Mouse (Mus musculus): ENCODE results near the gene Emc7. TPM values are rescaled to one million over a fixed set of nuclear protein-coding genes. Genes with fewer than 3 reads are reported as not detected.
"Not testable (repeated sequence)": the region's sequence is repeated elsewhere in the genome, so short reads cannot be mapped to it uniquely, and the experiment has no call there.

Gene Emc7
- polyA plus RNA-seq, 1 experiment from 2014 or later: 10.2 TPM

GRCm38 (mm10) chr2:112437589-112437988 lies 17.2 kb upstream of the Emc7 start:
- Histone ChIP-seq H3K4me1 (ENCODE audit: control insufficient read depth, insufficient read depth, low read length) (no peaks in the 10 kb centered on the region), H3K4me3 (ENCODE audit: low read depth, low read length) (no peak overlapping the region), H3K27ac (replicated peaks; ENCODE audit: low read depth, low read length) (no peak overlapping the region), H3K9ac (ENCODE audit: low read length) (no peak overlapping the region), H3K27me3 (ENCODE audit: control insufficient read depth, insufficient read depth, low read length) (no peaks in the 10 kb centered on the region), H3K9me3 (ENCODE audit: control insufficient read depth, low read length) (no peaks in the 10 kb centered on the region), H3K4me2 (ENCODE audit: low read depth, severe bottlenecking) (no peak overlapping the region), H3K36me3 (ENCODE audit: control insufficient read depth, insufficient read depth, low read length) (no peaks in the 10 kb centered on the region)
- ATAC-seq (ENCODE audit: insufficient number of reproducible peaks, low FRiP score, low TSS enrichment, low read depth) (no peak), DNase-seq (ENCODE audit: low spot score) (no peak)
- 86% methylated on average over 2 of the region's 2 CpGs for WGBS

- no peak for ATAC-seq (ENCODE audit: insufficient number of reproducible peaks, low FRiP score, low TSS enrichment, low read depth)
- WGBS: 66% methylated on average over 2 of the region's 2 CpGs
- Histone ChIP-seq H3K4me1 (ENCODE audit: control insufficient read depth, insufficient read depth, low read length) (no peaks in the 10 kb centered on the region), H3K27me3 (ENCODE audit: control insufficient read depth, insufficient read depth, low read length) (no peaks in the 10 kb centered on the region), H3K4me2 (ENCODE audit: low read depth, severe bottlenecking) (no peak overlapping the region), H3K27ac (replicated peaks; ENCODE audit: low read depth, low read length) (no peak overlapping the region), H3K9ac (ENCODE audit: low read length) (no peak overlapping the region), H3K36me3 (ENCODE audit: control insufficient read depth, insufficient read depth, low read length) (no peaks in the 10 kb centered on the region), H3K9me3 (ENCODE audit: control insufficient read depth, low read length) (no peaks in the 10 kb centered on the region), H3K4me3 (ENCODE audit: low read depth, low read length) (no peak overlapping the region)
- no peak for DNase-seq (ENCODE audit: low spot score)
These were observed 11.3 kb upstream of the Emc7 start for GRCm38 (mm10) chr2:112443491-112443890.

- Histone ChIP-seq H3K27me3 (ENCODE audit: control insufficient read depth, insufficient read depth, low read length) (no peaks in the 10 kb centered on the region), H3K36me3 (ENCODE audit: control insufficient read depth, insufficient read depth, low read length) (no peaks in the 10 kb centered on the region), H3K9ac (ENCODE audit: low read length) (no peak overlapping the region), H3K4me2 (ENCODE audit: low read depth, severe bottlenecking) (no peak overlapping the region), H3K27ac (replicated peaks; ENCODE audit: low read depth, low read length) (no peak overlapping the region), H3K4me3 (ENCODE audit: low read depth, low read length) (no peak overlapping the region), H3K4me1 (ENCODE audit: control insufficient read depth, insufficient read depth, low read length) (no peaks in the 10 kb centered on the region), H3K9me3 (ENCODE audit: control insufficient read depth, low read length) (no peaks in the 10 kb centered on the region)
- DNase-seq (ENCODE audit: low spot score) (no peak), ATAC-seq (ENCODE audit: insufficient number of reproducible peaks, low FRiP score, low TSS enrichment, low read depth) (no peak)
These were observed 9.3 kb upstream of the Emc7 start for GRCm38 (mm10) chr2:112445511-112445910.

- H3K27ac ChIP-seq (replicated peaks; ENCODE audit: low read depth, low read length); H3K4me1 ChIP-seq (ENCODE audit: control insufficient read depth, insufficient read depth, low read length); H3K36me3 ChIP-seq (ENCODE audit: control insufficient read depth, insufficient read depth, low read length); H3K9me3 ChIP-seq (ENCODE audit: control insufficient read depth, low read length); H3K9ac ChIP-seq (ENCODE audit: low read length); ATAC-seq (ENCODE audit: insufficient number of reproducible peaks, low FRiP score, low TSS enrichment, low read depth); H3K27me3 ChIP-seq (ENCODE audit: control insufficient read depth, insufficient read depth, low read length); H3K4me2 ChIP-seq (ENCODE audit: low read depth, severe bottlenecking); H3K4me3 ChIP-seq (ENCODE audit: low read depth, low read length); DNase-seq (ENCODE audit: low spot score): not testable (repeated sequence)
- 66% methylated on average over 4 of the region's 4 CpGs for WGBS
These were observed 6.8 kb upstream of the Emc7 start for GRCm38 (mm10) chr2:112448046-112448445.

GRCm38 (mm10) chr2:112448510-112449059 lies 6.2 kb upstream of the Emc7 start:
- Histone ChIP-seq H3K4me3 (ENCODE audit: low read depth, low read length) (no peak overlapping the region), H3K27me3 (ENCODE audit: control insufficient read depth, insufficient read depth, low read length) (no peaks in the 10 kb centered on the region), H3K4me2 (ENCODE audit: low read depth, severe bottlenecking) (no peak overlapping the region), H3K9ac (ENCODE audit: low read length) (no peak overlapping the region), H3K27ac (replicated peaks; ENCODE audit: low read depth, low read length) (no peak overlapping the region), H3K36me3 (ENCODE audit: control insufficient read depth, insufficient read depth, low read length) (no peaks in the 10 kb centered on the region), H3K9me3 (ENCODE audit: control insufficient read depth, low read length) (no peaks in the 10 kb centered on the region), H3K4me1 (ENCODE audit: control insufficient read depth, insufficient read depth, low read length) (no peaks in the 10 kb centered on the region)
- no peak for DNase-seq (ENCODE audit: low spot score)
- ATAC-seq (ENCODE audit: insufficient number of reproducible peaks, low FRiP score, low TSS enrichment, low read depth): no peak

GRCm38 (mm10) chr2:112449597-112450296 lies 5.0 kb upstream of the Emc7 start:
- Histone ChIP-seq H3K36me3 (ENCODE audit: control insufficient read depth, insufficient read depth, low read length) (no peaks in the 10 kb centered on the region), H3K27me3 (ENCODE audit: control insufficient read depth, insufficient read depth, low read length) (no peaks in the 10 kb centered on the region), H3K9me3 (ENCODE audit: control insufficient read depth, low read length) (no peaks in the 10 kb centered on the region), H3K9ac (ENCODE audit: low read length) (no peak overlapping the region), H3K4me2 (ENCODE audit: low read depth, severe bottlenecking) (no peak overlapping the region), H3K27ac (replicated peaks; ENCODE audit: low read depth, low read length) (no peak overlapping the region), H3K4me3 (ENCODE audit: low read depth, low read length) (no peak overlapping the region), H3K4me1 (ENCODE audit: control insufficient read depth, insufficient read depth, low read length) (no peaks in the 10 kb centered on the region)
- ATAC-seq (ENCODE audit: insufficient number of reproducible peaks, low FRiP score, low TSS enrichment, low read depth) (no peak), DNase-seq (ENCODE audit: low spot score) (no peak)
- WGBS: 37% methylated on average over 4 of the region's 4 CpGs

GRCm38 (mm10) chr2:112452513-112452912 lies 2.3 kb upstream of the Emc7 start:
- ATAC-seq (ENCODE audit: insufficient number of reproducible peaks, low FRiP score, low TSS enrichment, low read depth); H3K27ac ChIP-seq (replicated peaks; ENCODE audit: low read depth, low read length); H3K4me2 ChIP-seq (ENCODE audit: low read depth, severe bottlenecking); H3K4me3 ChIP-seq (ENCODE audit: low read depth, low read length); H3K27me3 ChIP-seq (ENCODE audit: control insufficient read depth, insufficient read depth, low read length); H3K9ac ChIP-seq (ENCODE audit: low read length); DNase-seq (ENCODE audit: low spot score); H3K9me3 ChIP-seq (ENCODE audit: control insufficient read depth, low read length); H3K36me3 ChIP-seq (ENCODE audit: control insufficient read depth, insufficient read depth, low read length); H3K4me1 ChIP-seq (ENCODE audit: control insufficient read depth, insufficient read depth, low read length): not testable (repeated sequence)

- H3K9me3 ChIP-seq (ENCODE audit: control insufficient read depth, low read length): no peaks in the 10 kb centered on the region
- H3K4me3 ChIP-seq (ENCODE audit: low read depth, low read length): peak overlapping the region; percentile 92
- H3K4me1 ChIP-seq (ENCODE audit: control insufficient read depth, insufficient read depth, low read length): no peaks in the 10 kb centered on the region
- no peaks in the 10 kb centered on the region for H3K36me3 ChIP-seq (ENCODE audit: control insufficient read depth, insufficient read depth, low read length)
- H3K4me2 ChIP-seq (ENCODE audit: low read depth, severe bottlenecking): peak overlapping the region; percentile 76
- no peaks in the 10 kb centered on the region for H3K27me3 ChIP-seq (ENCODE audit: control insufficient read depth, insufficient read depth, low read length)
- peak overlapping the region; percentile 89 for H3K9ac ChIP-seq (ENCODE audit: low read length)
- 31% methylated on average over 17 of the region's 17 CpGs for WGBS
- ATAC-seq (ENCODE audit: insufficient number of reproducible peaks, low FRiP score, low TSS enrichment, low read depth) (peak; percentile 69), DNase-seq (ENCODE audit: low spot score) (no peak)
- no peak overlapping the region for H3K27ac ChIP-seq (replicated peaks; ENCODE audit: low read depth, low read length)
These were observed 504 bp upstream of the Emc7 start for GRCm38 (mm10) chr2:112454125-112454861.
